Mouse (Mus musculus) myocyte (in vitro differentiated cells): ENCODE measurements around the gene Itgb6. TPM values are rescaled to one million over a fixed set of nuclear protein-coding genes. Genes with fewer than 3 reads are reported as not detected.

Experiments
- H3K27me3 ChIP-seq: one replicate; pipeline ENCODE4 v1.6.1; 2011; ENCODE audit not compliant: control insufficient read depth, insufficient read depth, insufficient read length
- H3K36me3 ChIP-seq: one replicate; pipeline ENCODE4 v1.6.1; 2011; ENCODE audit not compliant: control insufficient read depth, insufficient read depth
- H3K4me2 ChIP-seq: one replicate; pipeline ENCODE4 v1.6.1; 2011; ENCODE audit warnings: low read depth, control low read depth
- H3K4me3 ChIP-seq: one replicate; pipeline ENCODE4 v1.5.1; 2011; ENCODE audit warnings: mild to moderate bottlenecking, control low read depth, moderate library complexity
- H3K79me2 ChIP-seq: one replicate; pipeline ENCODE4 v1.6.1; 2011; ENCODE audit not compliant: control insufficient read depth, insufficient read depth
- H3ac ChIP-seq: one replicate; pipeline ENCODE4 v1.6.1; 2011; ENCODE audit not compliant: control insufficient read depth, insufficient read length
- CEBPB ChIP-seq: IDR thresholded peaks from 2 replicates; pipeline ENCODE4 v1.6.1; 2011; ENCODE audit warnings: mild to moderate bottlenecking, moderate library complexity; ENCODE audit not compliant: poor library complexity, insufficient read depth, severe bottlenecking
- E2F4 ChIP-seq: IDR thresholded peaks from one replicate; pipeline ENCODE4 v1.6.1; 2011; ENCODE audit warnings: mild to moderate bottlenecking, control low read depth, moderate library complexity; ENCODE audit not compliant: insufficient read depth
- MAX ChIP-seq: IDR thresholded peaks from one replicate; pipeline ENCODE4 v1.6.1; 2011; ENCODE audit warnings: low read depth, mild to moderate bottlenecking, control low read depth
- MYOD1 ChIP-seq, 3 experiments: IDR thresholded peaks; one replicate each; pipeline ENCODE4 v1.6.1; 2011; ENCODE audit warnings: control low read depth in 2 of 3, low read depth in 2 of 3, mild to moderate bottlenecking in 2 of 3, moderate library complexity in 1 of 3; ENCODE audit not compliant: insufficient read length in 2 of 3, control insufficient read depth in 1 of 3
- MYOG ChIP-seq, 3 experiments: IDR thresholded peaks; one replicate each; pipeline ENCODE4 v1.6.1; 2011; ENCODE audit warnings: control low read depth in 2 of 3, low read depth in 2 of 3, mild to moderate bottlenecking in 2 of 3; ENCODE audit not compliant: insufficient read length in 2 of 3, control insufficient read depth in 1 of 3, insufficient read depth in 1 of 3
- POLR2A ChIP-seq: IDR thresholded peaks from one replicate; pipeline ENCODE4 v1.6.1; 2011; ENCODE audit warnings: low read depth, mild to moderate bottlenecking, control low read depth, moderate library complexity; ENCODE audit not compliant: insufficient read length
- POLR2AphosphoS2 ChIP-seq: IDR thresholded peaks from one replicate; pipeline ENCODE4 v1.6.1; 2011; ENCODE audit warnings: low read depth, control low read depth; ENCODE audit not compliant: insufficient read length
- REST ChIP-seq: IDR thresholded peaks from one replicate; pipeline ENCODE4 v1.6.1; 2011; ENCODE audit warnings: mild to moderate bottlenecking, control low read depth, moderate library complexity; ENCODE audit not compliant: insufficient read depth, insufficient read length
- SRF ChIP-seq: IDR thresholded peaks from one replicate; pipeline ENCODE4 v1.6.1; 2011; ENCODE audit warnings: low read depth; ENCODE audit not compliant: control insufficient read depth, insufficient read length
- TCF12 ChIP-seq: IDR thresholded peaks from one replicate; pipeline ENCODE4 v1.6.1; 2011; ENCODE audit warnings: mild to moderate bottlenecking, control low read depth; ENCODE audit not compliant: poor library complexity, insufficient read depth, severe bottlenecking
- TCF3 ChIP-seq: IDR thresholded peaks from one replicate; pipeline ENCODE4 v1.6.1; 2011; ENCODE audit warnings: low read depth, control low read depth; ENCODE audit not compliant: insufficient read length
- USF1 ChIP-seq: IDR thresholded peaks from one replicate; pipeline ENCODE4 v1.6.1; 2011; ENCODE audit warnings: low read depth, mild to moderate bottlenecking, control low read depth, moderate library complexity
- polyA plus RNA-seq: library from polyadenylated mRNA; unstranded; fragments of >200 nt; fragmentation: generic; extraction: Trizol; gene quantifications from one replicate; pipeline ENCODE4 v1.2.1, GENCODE M21; 2012; ENCODE audit warnings: missing spikeins

Gene Itgb6
- polyA plus RNA-seq, 1 experiment = 3.9 TPM

DNA sequence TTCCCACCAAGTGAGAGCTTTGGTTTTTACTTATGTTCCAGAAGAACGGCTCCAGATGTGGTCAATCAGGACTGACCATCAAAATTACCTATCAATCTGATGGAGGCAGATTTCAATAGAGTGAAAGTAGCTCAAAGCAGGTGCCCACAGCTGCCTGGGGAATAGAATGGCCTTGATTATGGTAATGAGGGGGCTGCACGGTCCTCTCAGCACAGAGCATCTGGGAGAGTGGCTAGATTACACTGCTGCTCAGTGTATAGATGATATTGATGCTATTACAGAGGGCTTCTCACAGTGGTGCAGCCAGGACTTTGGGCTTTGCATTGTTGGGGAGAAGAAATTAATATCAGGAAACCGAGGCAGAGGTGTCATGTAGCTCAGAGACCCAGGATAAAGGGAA lies 110.8 kb downstream of the Itgb6 start:
- Histone ChIP-seq H3K4me3 (no peak overlapping the region), H3K4me2 (no peak overlapping the region), H3K27me3 (no peaks in the 10 kb centered on the region), H3ac (no peak overlapping the region), H3K36me3 (no peaks in the 10 kb centered on the region), H3K79me2 (no peaks in the 10 kb centered on the region)
- TF ChIP-seq SRF = no peak
- TF ChIP-seq CEBPB = no peak
- no peak for TF ChIP-seq E2F4
- no peak for TF ChIP-seq REST
- TF ChIP-seq TCF12 = no peak
- no peak for TF ChIP-seq USF1
- TF ChIP-seq MYOG (IDR thresholded peaks at IDR 0.05; ENCODE audit: control insufficient read depth in 1 of 3, insufficient read depth in 1 of 3, insufficient read length in 2 of 3, low read depth in 2 of 3) = no peak
- TF ChIP-seq TCF3 = no peak
- TF ChIP-seq MYOD1 (IDR thresholded peaks at IDR 0.05; ENCODE audit: control insufficient read depth in 1 of 3, insufficient read length in 2 of 3, low read depth in 2 of 3) = no peak
- no peak for TF ChIP-seq MAX
- no peak for TF ChIP-seq POLR2A
- no peak for TF ChIP-seq POLR2AphosphoS2

DNA sequence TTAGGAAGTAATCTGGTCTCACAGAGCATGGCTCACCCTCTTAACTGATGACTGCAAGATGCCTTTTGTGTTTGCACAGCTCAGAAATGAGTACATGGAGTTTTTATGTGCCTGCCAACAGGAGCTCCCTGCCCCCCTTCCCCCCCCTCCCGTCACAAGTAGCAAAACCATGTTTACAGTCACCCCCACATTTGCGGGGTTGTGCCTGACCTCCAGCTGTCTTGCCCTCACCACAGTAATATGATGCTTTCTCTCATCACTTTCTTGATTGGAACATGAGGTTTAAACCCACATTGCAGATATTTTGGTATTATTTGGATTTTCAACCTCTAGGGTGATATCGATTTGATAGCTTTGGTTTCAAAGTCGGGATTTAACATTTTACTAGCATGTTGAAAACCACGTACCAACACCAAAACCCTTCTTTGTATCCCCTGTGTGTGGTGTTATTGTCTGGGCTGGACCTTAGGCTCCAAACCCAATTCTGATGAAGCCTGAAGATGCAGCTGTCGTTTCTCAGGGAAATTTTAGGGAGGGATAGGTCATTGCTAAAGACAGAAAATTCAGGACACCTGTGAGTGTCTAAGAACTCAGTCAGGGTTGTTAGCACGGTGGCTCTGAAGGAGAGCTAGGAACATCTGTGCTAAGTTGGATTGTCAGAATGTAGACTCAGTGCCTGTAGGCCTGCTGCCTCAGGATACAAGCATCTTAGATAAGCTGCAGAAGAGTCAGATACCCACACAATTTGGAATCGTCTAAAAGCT lies 112.8 kb downstream of the Itgb6 start:
- no peak overlapping the region for H3K4me3 ChIP-seq
- peak overlapping the region; percentile 43 for H3K4me2 ChIP-seq

DNA sequence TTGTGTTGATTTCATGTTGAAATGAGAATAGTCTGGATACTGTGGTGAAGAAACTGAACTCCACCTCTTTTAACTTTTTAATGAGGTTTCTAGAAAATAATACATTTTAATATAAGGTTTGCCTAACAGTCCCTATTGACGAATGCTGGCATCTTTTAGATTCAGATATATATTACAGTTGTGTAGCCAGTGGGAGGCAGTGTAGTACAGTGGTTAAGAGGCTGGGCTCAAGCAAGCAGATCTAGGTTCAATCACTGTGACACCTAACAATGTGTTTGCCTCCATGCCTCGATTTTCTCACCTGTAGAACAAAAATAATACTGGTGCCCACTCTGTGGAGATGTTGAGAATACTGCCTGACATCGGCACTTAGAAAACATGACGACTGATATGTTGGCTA lies 114.5 kb downstream of the Itgb6 start:
- no peak overlapping the region for H3K4me2 ChIP-seq
- no peak for TF ChIP-seq TCF3
- TF ChIP-seq POLR2AphosphoS2 = no peak
- no peak for TF ChIP-seq TCF12
- no peak for TF ChIP-seq MYOG (IDR thresholded peaks at IDR 0.05; ENCODE audit: control insufficient read depth in 1 of 3, insufficient read depth in 1 of 3, insufficient read length in 2 of 3, low read depth in 2 of 3)
- TF ChIP-seq USF1 = no peak
- H3K36me3 ChIP-seq = no peaks in the 10 kb centered on the region
- no peak overlapping the region for H3ac ChIP-seq
- no peaks in the 10 kb centered on the region for H3K27me3 ChIP-seq
- no peak overlapping the region for H3K4me3 ChIP-seq
- H3K79me2 ChIP-seq = no peaks in the 10 kb centered on the region

More for the DNA sequence above, 112.8 kb downstream of the Itgb6 start:
- TF ChIP-seq SRF (no peak), MAX (no peak), E2F4 (no peak), USF1 (no peak), TCF3 (peak; percentile 74), TCF12 (peak; percentile 79), CEBPB (no peak), REST (no peak), POLR2A (no peak), POLR2AphosphoS2 (no peak), MYOG (IDR thresholded peaks at IDR 0.05; ENCODE audit: control insufficient read depth in 1 of 3, insufficient read depth in 1 of 3, insufficient read length in 2 of 3, low read depth in 2 of 3) (peak in 2 of 3 experiments; percentile 79 to 82), MYOD1 (IDR thresholded peaks at IDR 0.05; ENCODE audit: control insufficient read depth in 1 of 3, insufficient read length in 2 of 3, low read depth in 2 of 3) (peak; percentile 54 to 92 (median 81))
- Histone ChIP-seq H3K79me2 (no peaks in the 10 kb centered on the region), H3K36me3 (no peaks in the 10 kb centered on the region), H3K27me3 (no peaks in the 10 kb centered on the region), H3ac (no peak overlapping the region)

DNA sequence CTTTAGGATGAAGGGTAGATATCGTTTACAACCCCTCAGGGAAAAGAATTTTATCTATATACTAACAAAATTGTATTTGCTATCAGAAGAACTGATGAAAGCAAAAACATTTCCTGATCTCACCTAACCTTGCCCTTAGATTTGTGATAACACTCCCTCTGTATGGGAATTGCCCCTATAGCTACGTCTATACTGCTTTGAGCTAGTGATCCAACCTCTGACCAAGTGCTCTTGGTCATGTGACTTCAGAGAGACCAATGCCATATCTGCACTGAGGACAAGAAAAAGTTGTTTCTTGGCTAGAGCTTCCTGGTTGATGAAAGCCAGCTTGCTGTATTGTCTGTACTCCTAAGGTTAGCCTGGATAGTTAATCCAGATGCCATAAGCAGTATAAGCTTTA lies 121.1 kb downstream of the Itgb6 start:
- Histone ChIP-seq H3K4me2 (no peak overlapping the region), H3K79me2 (no peaks in the 10 kb centered on the region), H3K36me3 (no peaks in the 10 kb centered on the region), H3K27me3 (no peaks in the 10 kb centered on the region), H3ac (no peak overlapping the region), H3K4me3 (no peak overlapping the region)
- TF ChIP-seq USF1 (peak; percentile 39), SRF (no peak)

DNA sequence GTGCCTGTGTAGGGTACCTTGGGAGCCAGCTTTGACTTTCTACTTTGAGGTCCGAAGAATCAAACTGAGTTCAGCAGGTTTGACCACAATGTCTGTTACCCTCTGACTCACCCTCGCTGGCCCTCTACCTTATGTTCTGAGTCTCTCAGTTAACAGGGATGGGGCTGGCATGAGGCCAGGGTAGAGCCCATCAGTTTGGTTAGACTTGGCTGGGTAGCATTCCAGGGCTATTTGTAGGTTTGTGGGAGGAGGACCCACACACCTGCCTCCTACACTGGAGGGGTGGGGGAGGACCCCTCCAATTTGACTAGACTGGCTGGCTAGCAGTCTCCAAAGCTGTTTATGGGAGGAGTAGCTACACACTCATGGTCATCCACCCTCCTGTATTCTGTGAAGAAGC lies 121.6 kb downstream of the Itgb6 start:
- Histone ChIP-seq H3K36me3 (no peaks in the 10 kb centered on the region), H3K4me2 (no peak overlapping the region), H3K79me2 (no peaks in the 10 kb centered on the region), H3ac (no peak overlapping the region), H3K4me3 (no peak overlapping the region), H3K27me3 (no peaks in the 10 kb centered on the region)
- peak in 1 of 3 experiments; percentile 65 for TF ChIP-seq MYOD1 (IDR thresholded peaks at IDR 0.05; ENCODE audit: control insufficient read depth in 1 of 3, insufficient read length in 2 of 3, low read depth in 2 of 3)
- no peak for TF ChIP-seq USF1
- no peak for TF ChIP-seq SRF
- no peak for TF ChIP-seq MYOG (IDR thresholded peaks at IDR 0.05; ENCODE audit: control insufficient read depth in 1 of 3, insufficient read depth in 1 of 3, insufficient read length in 2 of 3, low read depth in 2 of 3)
- no peak for TF ChIP-seq TCF3
- TF ChIP-seq CEBPB = no peak
- no peak for TF ChIP-seq POLR2A
- TF ChIP-seq POLR2AphosphoS2 = no peak
